Mouse (Mus musculus): ENCODE measurements around the gene Il12rb2. TPM values are rescaled to one million over a fixed set of nuclear protein-coding genes. Genes with fewer than 3 reads are reported as not detected.

Gene Il12rb2
- polyA plus RNA-seq, 1 experiment from 2014 or later, result 0.05 TPM

Other genes starting within 250 kb of the Il12rb2 start
- gene Serbp1, start 138.0 kb downstream of the Il12rb2 start, polyA plus RNA-seq (2015; fragmentation: Nextera tagmentation; extraction: Ambion mirVana), result 374 and 384 TPM in 2 replicates
- not detected in 2 replicates for gene Il23r, start 115.7 kb upstream of the Il12rb2 start, polyA plus RNA-seq (2015; fragmentation: Nextera tagmentation; extraction: Ambion mirVana)
- 73.5 and 75.3 TPM in 2 replicates for gene Tacstd2, start 159.6 kb upstream of the Il12rb2 start, polyA plus RNA-seq (2015; fragmentation: Nextera tagmentation; extraction: Ambion mirVana)

All from kidney, embryonic 16.5 days (tissue).